Mouse (Mus musculus) left cerebral cortex, adult 9 months (tissue): Measurements from ENCODE around the gene Cpa1.

ENCODE experiments used
- DNase-seq, 2 experiments: peaks; one replicate each; pipeline ENCODE4 v3.0.0; 2022; ENCODE audit warnings: low spot score in 2 of 2

Cpa1 gene

GRCm38 (mm10) chr6:30673764-30674561, 34.9 kb downstream of the Cpa1 start:
- DNase-seq = no peak

GRCm38 (mm10) chr6:30674714-30675280, 35.8 kb downstream of the Cpa1 start:
- DNase-seq = no peak

- no peak for DNase-seq
Observed at GRCm38 (mm10) chr6:30675281-30675771, 36.3 kb downstream of the Cpa1 start.

GRCm38 (mm10) chr6:30676506-30676905, 37.5 kb downstream of the Cpa1 start:
- DNase-seq = no peak

GRCm38 (mm10) chr6:30677591-30677990, 38.6 kb downstream of the Cpa1 start:
- no peak for DNase-seq

- DNase-seq = no peak
Observed at GRCm38 (mm10) chr6:30678482-30678881, 39.5 kb downstream of the Cpa1 start.

GRCm38 (mm10) chr6:30679567-30679966, 40.5 kb downstream of the Cpa1 start:
- no peak for DNase-seq

GRCm38 (mm10) chr6:30680442-30680841, 41.4 kb downstream of the Cpa1 start:
- no peak for DNase-seq

GRCm38 (mm10) chr6:30681935-30682900, 43.2 kb downstream of the Cpa1 start:
- DNase-seq = no peak

GRCm38 (mm10) chr6:30684570-30684969, 45.6 kb downstream of the Cpa1 start:
- no peak for DNase-seq

GRCm38 (mm10) chr6:30687198-30687597, 48.2 kb downstream of the Cpa1 start:
- DNase-seq = no peak

GRCm38 (mm10) chr6:30692826-30693225, 53.8 kb downstream of the Cpa1 start:
- no peak for DNase-seq

- peak; percentile 91 to 98 for DNase-seq
Observed at GRCm38 (mm10) chr6:30693350-30693991, 54.5 kb downstream of the Cpa1 start, which contains the start of gene Cep41. TSS of gene Cep41 (minus strand) at chr6:30693749.

GRCm38 (mm10) chr6:30694209-30694608, 55.2 kb downstream of the Cpa1 start:
- DNase-seq = peak in 1 of 2 experiments; percentile 58
